Mouse (Mus musculus) lung, postnatal 0 days (tissue): ENCODE measurements at regions not wholly inside any gene's neighbourhood (a gene's known extent, or its start where the extent isn't known, plus 50 kb on each side); places are given as distances from the start of the nearest gene placed in this dataset.
A peak's percentile ranks its signal among the peaks of the same experiment; 100 is the strongest.

ENCODE experiments used
- ATAC-seq: fragments of 200-750 bp; cut with Nextera tagmentation; 2 replicates; pipeline ENCODE4 v1.8.0; 2017; ENCODE audit warnings: moderate library complexity
- DNase-seq: peaks from one replicate; pipeline ENCODE4 v3.0.0-alpha.2; 2016; ENCODE audit warnings: low spot score
- H3K27ac ChIP-seq: fragments of 300-500 bp; sonication (generic); 2 replicates; pipeline ENCODE4 v1.5.1; 2014; ENCODE audit warnings: antibody characterized with exemption, mild to moderate bottlenecking, low read length, mixed read lengths
- H3K27me3 ChIP-seq: fragments of 300-500 bp; sonication (generic); replicated peaks from 2 replicates; pipeline ENCODE4 v1.6.1; 2014; ENCODE audit warnings: low read length, mixed read lengths; ENCODE audit not compliant: insufficient read depth
- H3K36me3 ChIP-seq: fragments of 300-500 bp; sonication (generic); 2 replicates; pipeline ENCODE4 v1.6.1; 2014; ENCODE audit warnings: low read length, mixed read lengths; ENCODE audit not compliant: insufficient read depth
- H3K4me1 ChIP-seq: fragments of 300-500 bp; sonication (generic); 2 replicates; pipeline ENCODE4 v1.6.1; 2014; ENCODE audit warnings: antibody characterized with exemption, low read depth, low read length, mixed read lengths; ENCODE audit not compliant: insufficient read depth
- H3K4me2 ChIP-seq: fragments of 300-500 bp; sonication (generic); replicated peaks from 2 replicates; pipeline ENCODE4 v1.6.1; 2014; ENCODE audit warnings: low read depth, mild to moderate bottlenecking, low read length, moderate library complexity, mixed read lengths
- H3K4me3 ChIP-seq: fragments of 300-500 bp; sonication (generic); 2 replicates; pipeline ENCODE4 v1.5.1; 2014; ENCODE audit warnings: low read depth, low read length
- H3K9ac ChIP-seq: fragments of 300-500 bp; sonication (generic); replicated peaks from 2 replicates; pipeline ENCODE4 v1.6.1; 2014; ENCODE audit warnings: low read depth, mild to moderate bottlenecking
- H3K9me3 ChIP-seq: fragments of 300-500 bp; sonication (generic); 2 replicates; pipeline ENCODE4 v1.6.1; 2016; ENCODE audit warnings: low read length, mixed read lengths
- CTCF ChIP-seq: IDR thresholded peaks from 2 replicates; pipeline ENCODE4 v1.5.1; 2016; ENCODE audit warnings: antibody characterized with exemption, mild to moderate bottlenecking
- EP300 ChIP-seq: IDR thresholded peaks from 2 replicates; pipeline ENCODE4 v1.6.1; 2016; ENCODE audit warnings: antibody characterized with exemption, mild to moderate bottlenecking, control low read depth
- WGBS: fragments of 180-500 bp; shearing (Covaris S2); extraction: QIAGEN DNeasy Blood & Tissue Kit; methylation state at CpG from one replicate; pipeline ENCODE4 v1.1.7; 2014; 5-methylcytosine and 5-hydroxymethylcytosine counted together

DNA sequence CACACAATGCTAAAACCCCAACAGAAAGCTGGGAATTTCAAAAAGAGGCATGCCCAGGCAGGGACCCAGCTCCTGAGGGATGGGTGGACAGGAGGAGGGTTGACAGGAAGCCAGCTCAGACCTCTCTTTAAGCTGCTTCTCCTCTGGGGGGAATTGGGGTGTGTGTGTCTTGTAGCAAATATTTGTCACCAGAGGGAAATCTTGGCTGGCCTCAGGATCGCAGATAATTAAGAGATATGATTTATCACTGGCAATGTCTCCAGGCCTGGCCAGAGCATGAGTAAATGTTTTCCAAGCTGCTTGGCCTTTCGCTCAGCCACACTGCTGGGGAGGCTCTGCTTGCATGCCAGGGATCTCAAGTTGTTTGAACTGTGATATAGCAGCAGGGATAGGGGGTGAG lies 189.6 kb upstream of the Klf4 start:
- H3K4me2 ChIP-seq = no peak overlapping the region
- no peak overlapping the region for H3K4me3 ChIP-seq
- H3K27me3 ChIP-seq = no peaks in the 10 kb centered on the region; the same call in 1 of the 2 replicates
- H3K36me3 ChIP-seq = no peaks in the 10 kb centered on the region
- peak; percentile 81 for ATAC-seq
- DNase-seq = peak; percentile 89
- WGBS = 10% methylated on average over 2 of the region's 2 CpGs
- H3K4me1 ChIP-seq = peaks cover 7% of the 10 kb centered on the region; the same call in 1 of the 2 replicates
- TF ChIP-seq CTCF (peak; percentile 34), EP300 (no peak)
- H3K9me3 ChIP-seq = no peaks in the 10 kb centered on the region
- H3K9ac ChIP-seq = no peak overlapping the region
- H3K27ac ChIP-seq = peak overlapping the region; percentile 49; the same call in 1 of the 2 replicates

DNA sequence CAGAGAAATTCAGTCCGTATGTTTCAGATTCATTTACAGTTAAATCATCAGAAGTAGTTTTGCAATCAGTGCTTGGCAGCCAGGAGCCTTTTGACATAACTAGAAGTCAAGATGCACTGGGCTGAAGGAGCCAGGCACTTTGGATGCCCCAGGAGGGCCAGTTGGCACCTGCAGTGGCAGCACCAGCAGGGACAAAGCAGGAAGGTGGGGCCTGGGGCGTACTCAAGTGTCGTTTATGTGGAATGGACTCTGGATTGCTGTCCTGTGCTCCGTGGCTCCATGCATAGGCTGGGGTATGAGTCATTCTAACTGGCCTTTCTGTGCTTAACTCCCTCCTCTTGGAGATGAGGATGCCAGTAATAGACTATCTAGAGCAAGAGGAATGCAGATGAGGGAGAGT lies 186.2 kb upstream of the Klf4 start:
- DNase-seq (peak; percentile 74), ATAC-seq (peak; percentile 48)
- no peaks in the 10 kb centered on the region for H3K9me3 ChIP-seq
- no peak overlapping the region for H3K4me3 ChIP-seq
- H3K4me1 ChIP-seq = peaks cover 12% of the 10 kb centered on the region; the same call in 1 of the 2 replicates
- H3K27ac ChIP-seq = no peak overlapping the region
- WGBS = 35% methylated on average over 4 of the region's 4 CpGs
- no peaks in the 10 kb centered on the region for H3K36me3 ChIP-seq
- no peaks in the 10 kb centered on the region for H3K27me3 ChIP-seq
- no peak overlapping the region for H3K9ac ChIP-seq
- no peak overlapping the region for H3K4me2 ChIP-seq
- TF ChIP-seq EP300 = peak; percentile 53; the same call in 1 of the 2 replicates
- no peak for TF ChIP-seq CTCF

DNA sequence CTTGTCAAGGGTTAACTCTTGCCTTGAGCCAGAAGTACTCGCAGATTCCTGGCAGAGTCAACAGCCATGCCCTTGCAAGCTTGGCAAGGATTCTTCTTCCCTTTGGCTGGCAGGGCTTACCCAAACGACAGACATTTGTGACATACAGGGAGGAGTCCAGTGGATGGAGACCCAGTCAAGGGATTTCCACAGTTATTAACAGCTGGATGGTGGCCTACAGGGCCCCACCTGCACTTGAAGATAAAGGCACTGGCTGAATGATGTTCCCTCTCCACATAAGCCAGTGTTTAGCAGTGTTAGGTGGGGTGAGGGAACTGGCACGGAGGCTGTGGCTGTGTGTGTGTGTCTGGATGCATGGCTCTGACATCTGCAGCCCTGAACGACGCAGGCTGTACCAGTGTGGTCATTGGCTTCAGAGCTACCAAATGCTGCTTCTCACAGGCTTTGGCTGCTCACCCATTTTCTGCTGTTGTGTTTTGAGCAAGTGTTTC lies 183.9 kb upstream of the Klf4 start:
- 36% methylated on average over 5 of the region's 5 CpGs for WGBS
- TF ChIP-seq CTCF = no peak
- no peak for TF ChIP-seq EP300
- DNase-seq = peak; percentile 66
- H3K27me3 ChIP-seq = no peaks in the 10 kb centered on the region
- no peak overlapping the region for H3K4me3 ChIP-seq
- H3K36me3 ChIP-seq = no peaks in the 10 kb centered on the region
- H3K9me3 ChIP-seq = no peaks in the 10 kb centered on the region
- ATAC-seq = peak; percentile 37
- no peak overlapping the region for H3K27ac ChIP-seq
- peaks cover 8% of the 10 kb centered on the region for H3K4me1 ChIP-seq
- H3K4me2 ChIP-seq = no peak overlapping the region
- no peak overlapping the region for H3K9ac ChIP-seq

GRCm38 (mm10) chr4:55711500-55712341 lies 179.5 kb upstream of the Klf4 start:
- no peak overlapping the region for H3K27ac ChIP-seq
- no peaks in the 10 kb centered on the region for H3K9me3 ChIP-seq
- TF ChIP-seq EP300 (peak; percentile 31; the same call in 1 of the 2 replicates), CTCF (no peak)
- H3K4me2 ChIP-seq = no peak overlapping the region
- H3K4me3 ChIP-seq = no peak overlapping the region
- DNase-seq = peak; percentile 70
- ATAC-seq = peak; percentile 68
- WGBS = 47% methylated on average over 13 of the region's 13 CpGs
- no peaks in the 10 kb centered on the region for H3K36me3 ChIP-seq
- no peak overlapping the region for H3K9ac ChIP-seq
- no peaks in the 10 kb centered on the region for H3K27me3 ChIP-seq
- H3K4me1 ChIP-seq = peaks cover 8% of the 10 kb centered on the region

DNA sequence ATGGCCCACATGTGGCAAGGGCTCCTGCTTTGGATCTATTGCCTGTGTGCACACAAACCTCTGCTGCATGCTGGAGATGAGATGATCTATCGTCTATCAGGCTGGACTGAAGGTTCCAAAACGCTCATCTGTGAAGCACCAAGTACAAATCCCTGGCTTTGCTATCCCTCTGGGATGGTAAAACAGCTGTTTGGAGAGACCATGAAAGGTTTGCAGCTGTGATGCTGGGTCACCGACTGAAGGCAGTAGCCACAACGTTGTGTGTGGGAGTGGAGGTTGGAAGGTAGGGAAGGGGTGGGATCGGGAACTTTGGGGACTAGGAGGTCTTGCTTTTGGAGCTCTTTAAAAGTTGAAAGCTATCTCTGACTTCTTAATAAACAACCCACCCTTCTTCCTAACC lies 178.2 kb upstream of the Klf4 start:
- Histone ChIP-seq H3K9me3 (no peaks in the 10 kb centered on the region), H3K4me3 (no peak overlapping the region)
- TF ChIP-seq CTCF (no peak), EP300 (no peak)

GRCm38 (mm10) chr4:55708808-55709207 lies 176.5 kb upstream of the Klf4 start:
- ATAC-seq = no peak
- H3K27ac ChIP-seq = no peak overlapping the region
- DNase-seq = no peak
- no peaks in the 10 kb centered on the region for H3K9me3 ChIP-seq
- H3K4me1 ChIP-seq = peaks cover 4% of the 10 kb centered on the region; the same call in 1 of the 2 replicates
- WGBS = 91% methylated on average over 2 of the region's 2 CpGs
- H3K36me3 ChIP-seq = no peaks in the 10 kb centered on the region
- no peak overlapping the region for H3K4me3 ChIP-seq
- H3K27me3 ChIP-seq = no peaks in the 10 kb centered on the region
- TF ChIP-seq CTCF (no peak), EP300 (no peak)
- no peak overlapping the region for H3K4me2 ChIP-seq
- no peak overlapping the region for H3K9ac ChIP-seq

More for the DNA sequence above, 178.2 kb upstream of the Klf4 start:
- no peak overlapping the region for H3K27ac ChIP-seq
- H3K36me3 ChIP-seq = no peaks in the 10 kb centered on the region
- no peak overlapping the region for H3K4me2 ChIP-seq
- H3K9ac ChIP-seq = no peak overlapping the region
- peaks cover 4% of the 10 kb centered on the region; the same call in 1 of the 2 replicates for H3K4me1 ChIP-seq
- WGBS = 84% methylated on average over 5 of the region's 5 CpGs
- no peaks in the 10 kb centered on the region for H3K27me3 ChIP-seq
- ATAC-seq = no peak
- no peak for DNase-seq
